Mouse (Mus musculus): ENCODE data around the gene Art1.

GRCm38 (mm10) chr7:102132395-102132794 is 30.9 kb downstream of the Art1 start:
- TF ChIP-seq POLR2A (IDR thresholded peaks at IDR 0.05; ENCODE audit: low read depth, low read length), result no peak
- no peak for TF ChIP-seq CTCF (IDR thresholded peaks at IDR 0.05; ENCODE audit: extremely low read depth, insufficient read depth, insufficient read length, insufficient replicate concordance)
